Mouse (Mus musculus): ENCODE measurements around the gene Creld2.

DNA sequence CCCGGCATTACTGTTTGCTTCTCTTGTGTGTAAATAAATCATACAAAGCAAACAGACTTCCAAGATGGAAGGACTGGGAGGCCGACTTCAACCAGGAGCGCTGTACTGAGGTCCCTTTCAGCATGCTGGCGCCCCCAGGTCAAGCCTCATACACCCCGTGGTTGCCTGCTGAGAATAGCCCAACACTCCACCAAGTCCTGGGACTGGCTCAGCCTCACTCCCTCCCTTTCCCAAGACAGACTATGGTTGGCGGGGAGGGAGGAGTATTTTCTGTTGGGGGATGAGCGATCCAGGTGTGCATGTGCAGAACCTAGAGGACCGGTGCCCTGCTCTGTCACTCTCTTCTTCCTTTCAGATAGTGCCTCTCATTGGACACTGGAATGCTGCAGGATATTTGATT is 11.3 kb upstream of the Creld2 start:
- TF ChIP-seq TAL1 (conservative IDR thresholded peaks at IDR 0.05; ENCODE audit: low read depth, low read length) (no peak), CTCF (IDR thresholded peaks at IDR 0.05; ENCODE audit: low read depth, low read length) (no peak), GATA1 (IDR thresholded peaks at IDR 0.05; ENCODE audit: borderline replicate concordance, low read length) (no peak)
